21 mouse cellular contexts compared by ENCODE assay signal in genomic region chr14:51388222-51388621, GRCm38 (mm10). TPM values are rescaled to one million over a fixed set of nuclear protein-coding genes. Genes with fewer than 3 reads are reported as not detected.
A peak's percentile ranks its signal among the peaks of the same experiment; 100 is the strongest.
DNase-seq lines count a peak whose midpoint lies in the region; ATAC-seq and TF ChIP-seq lines count a peak whose summit lies in the region.
"Had no signal": no experiment of that assay in that cellular context is flagged by ENCODE, and none has a peak within 500 bp of the region (broad histone marks: within the 10 kb centered on the region; RNA-seq: fewer than 3 reads in every experiment).

No protein-coding gene starts in this region.

- H3K36me3 ChIP-seq in hindbrain, embryonic 10.5 days, result no peaks in the 10 kb centered on the region
- H3K36me3 ChIP-seq in hindbrain, embryonic 13.5 days, result no peaks in the 10 kb centered on the region
- H3K36me3 ChIP-seq in midbrain, embryonic 12.5 days, result no peaks in the 10 kb centered on the region
- no peaks in the 10 kb centered on the region for H3K36me3 ChIP-seq in midbrain, postnatal 0 days (ENCODE audit: insufficient read depth, low read length)
- H3K36me3 ChIP-seq in embryonic facial prominence, embryonic 10.5 days (replicated peaks), result no peaks in the 10 kb centered on the region
- no peaks in the 10 kb centered on the region for H3K36me3 ChIP-seq in splenic B cell, adult 2 months (ENCODE audit: control insufficient read depth, insufficient read depth, low read length, poor library complexity, severe bottlenecking)
- H3K36me3 ChIP-seq: embryonic facial prominence, embryonic 13.5 days; heart, embryonic 10.5 days; neural tube, embryonic 13.5 days had no signal

- no peak overlapping the region for H3K4me3 ChIP-seq in hindbrain, embryonic 10.5 days
- no peak overlapping the region for H3K4me3 ChIP-seq in hindbrain, embryonic 13.5 days
- no peak overlapping the region for H3K4me3 ChIP-seq in midbrain, embryonic 12.5 days
- H3K4me3 ChIP-seq in midbrain, postnatal 0 days (ENCODE audit: low read depth, low read length), result no peak overlapping the region
- H3K4me3 ChIP-seq in embryonic facial prominence, embryonic 10.5 days, result no peak overlapping the region
- H3K4me3 ChIP-seq in layer of hippocampus, adult 2 months, result no peak overlapping the region
- H3K4me3 ChIP-seq: embryonic facial prominence, embryonic 13.5 days; forebrain, embryonic 13.5 days; gastrocnemius, adult 2 months; heart, embryonic 10.5 days; neural tube, embryonic 13.5 days had no signal

- no peak overlapping the region for H3K4me2 ChIP-seq in hindbrain, embryonic 13.5 days
- H3K4me2 ChIP-seq in midbrain, embryonic 12.5 days (replicated peaks), result no peak overlapping the region
- no peak overlapping the region for H3K4me2 ChIP-seq in midbrain, postnatal 0 days (ENCODE audit: low read depth, low read length, poor library complexity, severe bottlenecking)
- H3K4me2 ChIP-seq: embryonic facial prominence, embryonic 13.5 days; forebrain, embryonic 13.5 days; neural tube, embryonic 13.5 days had no signal

- no peak overlapping the region for H3K9ac ChIP-seq in hindbrain, embryonic 13.5 days
- no peak overlapping the region for H3K9ac ChIP-seq in midbrain, embryonic 12.5 days (replicated peaks)
- H3K9ac ChIP-seq in midbrain, postnatal 0 days (replicated peaks; ENCODE audit: low read length, poor library complexity, severe bottlenecking), result no peak overlapping the region
- H3K9ac ChIP-seq: embryonic facial prominence, embryonic 13.5 days; forebrain, embryonic 13.5 days; neural tube, embryonic 13.5 days had no signal

- H3K27ac ChIP-seq in hindbrain, embryonic 10.5 days, result no peak overlapping the region
- no peak overlapping the region for H3K27ac ChIP-seq in hindbrain, embryonic 13.5 days
- H3K27ac ChIP-seq in midbrain, embryonic 12.5 days (replicated peaks), result no peak overlapping the region
- H3K27ac ChIP-seq in midbrain, postnatal 0 days (ENCODE audit: low read depth, low read length), result no peak overlapping the region
- H3K27ac ChIP-seq in embryonic facial prominence, embryonic 10.5 days (replicated peaks), result no peak overlapping the region
- H3K27ac ChIP-seq in layer of hippocampus, adult 2 months, result no peak overlapping the region
- H3K27ac ChIP-seq: embryonic facial prominence, embryonic 13.5 days; forebrain, embryonic 13.5 days; gastrocnemius, adult 2 months; heart, embryonic 10.5 days; macrophage; neural tube, embryonic 13.5 days had no signal

- H3K4me1 ChIP-seq in hindbrain, embryonic 10.5 days (replicated peaks), result no peaks in the 10 kb centered on the region
- no peaks in the 10 kb centered on the region for H3K4me1 ChIP-seq in hindbrain, embryonic 13.5 days (replicated peaks)
- no peaks in the 10 kb centered on the region for H3K4me1 ChIP-seq in midbrain, embryonic 12.5 days
- no peaks in the 10 kb centered on the region for H3K4me1 ChIP-seq in midbrain, postnatal 0 days (ENCODE audit: insufficient read depth, low read length)
- no peaks in the 10 kb centered on the region for H3K4me1 ChIP-seq in embryonic facial prominence, embryonic 10.5 days
- H3K4me1 ChIP-seq: embryonic facial prominence, embryonic 13.5 days; forebrain, embryonic 13.5 days; heart, embryonic 10.5 days; neural tube, embryonic 13.5 days had no signal

- H3K9me3 ChIP-seq in hindbrain, embryonic 10.5 days, result peaks cover 21% of the 10 kb centered on the region
- peaks cover 15% of the 10 kb centered on the region for H3K9me3 ChIP-seq in hindbrain, embryonic 13.5 days
- peaks cover 19% of the 10 kb centered on the region for H3K9me3 ChIP-seq in midbrain, embryonic 12.5 days
- no peaks in the 10 kb centered on the region for H3K9me3 ChIP-seq in midbrain, postnatal 0 days (ENCODE audit: low read length)
- H3K9me3 ChIP-seq in embryonic facial prominence, embryonic 10.5 days, result peaks cover 19% of the 10 kb centered on the region

- WGBS in hindbrain, embryonic 10.5 days, result 96% methylated on average over 9 of the region's 9 CpGs
- WGBS in hindbrain, embryonic 13.5 days, result 97% methylated on average over 9 of the region's 9 CpGs
- WGBS in midbrain, embryonic 12.5 days, result 97% methylated on average over 9 of the region's 9 CpGs
- WGBS in midbrain, postnatal 0 days, result 97% methylated on average over 9 of the region's 9 CpGs
- 94% methylated on average over 9 of the region's 9 CpGs for WGBS in embryonic facial prominence, embryonic 10.5 days

- TF ChIP-seq CTCF in midbrain, postnatal 0 days (IDR thresholded peaks at IDR 0.05), result no peak
- TF ChIP-seq CTCF in layer of hippocampus, adult 2 months (conservative IDR thresholded peaks at IDR 0.05), result no peak

- no peaks in the 10 kb centered on the region for H3K27me3 ChIP-seq in hindbrain, embryonic 10.5 days (ENCODE audit: insufficient read depth, poor library complexity, severe bottlenecking)
- H3K27me3 ChIP-seq in hindbrain, embryonic 13.5 days, result no peaks in the 10 kb centered on the region
- H3K27me3 ChIP-seq in midbrain, embryonic 12.5 days, result no peaks in the 10 kb centered on the region
- no peaks in the 10 kb centered on the region for H3K27me3 ChIP-seq in midbrain, postnatal 0 days (ENCODE audit: insufficient read depth, low read length)
- no peaks in the 10 kb centered on the region for H3K27me3 ChIP-seq in embryonic facial prominence, embryonic 10.5 days (replicated peaks; ENCODE audit: low read depth, poor library complexity, severe bottlenecking)
- H3K27me3 ChIP-seq in splenic B cell, adult 2 months (ENCODE audit: control insufficient read depth, insufficient read depth, low read length, poor library complexity, severe bottlenecking), result no peaks in the 10 kb centered on the region
- H3K27me3 ChIP-seq: embryonic facial prominence, embryonic 13.5 days; forebrain, embryonic 13.5 days; neural tube, embryonic 13.5 days had no signal

- peak; percentile 31 for DNase-seq in hindbrain, embryonic 10.5 days (ENCODE audit: low spot score)
- no peak for DNase-seq in midbrain, postnatal 0 days (ENCODE audit: low spot score)
- peak; percentile 25 for DNase-seq in embryonic facial prominence, embryonic 10.5 days (ENCODE audit: low spot score)
- DNase-seq in splenic B cell, adult 2 months (ENCODE audit: low read depth, low spot score), result peak; percentile 2
- DNase-seq in adrenal gland, postnatal 25 days, result no peak
- no peak for DNase-seq in layer of hippocampus, adult 2 months (ENCODE audit: low spot score in 2 of 2)
- DNase-seq: cerebellum, adult 2 months; gastrocnemius, adult 2 months; kidney, adult 18-20 months; liver; lung, adult 2 months; thymus, adult 18-20 months had no signal

- ATAC-seq in hindbrain, embryonic 13.5 days (ENCODE audit: low FRiP score), result no peak
- ATAC-seq in midbrain, embryonic 12.5 days (ENCODE audit: low FRiP score, low read depth), result 0 out of 2 replicates have a peak, but pooled peaks have one; percentile 13
- no peak for ATAC-seq in midbrain, postnatal 0 days (ENCODE audit: low FRiP score)
- ATAC-seq: forebrain, embryonic 13.5 days had no signal

RNA-seq across cellular contexts. Expression of gene Vmn2r88, which starts 22.4 kb away (rescaled TPM):
- polyA plus RNA-seq in hindbrain, embryonic 10.5 days (2016; fragmentation: Nextera tagmentation; extraction: Ambion mirVana), result not detected in 2 replicates
- polyA plus RNA-seq in hindbrain, embryonic 13.5 days (2015; fragmentation: Nextera tagmentation; extraction: Ambion mirVana), result not detected in 2 replicates
- not detected in 2 replicates for polyA plus RNA-seq in midbrain, embryonic 12.5 days (2016; fragmentation: Nextera tagmentation; extraction: Ambion mirVana)
- not detected in 2 replicates for total RNA-seq in midbrain, postnatal 0 days (2014; rRNA removed)
- not detected in 2 replicates for polyA plus RNA-seq in midbrain, postnatal 0 days (2015; fragmentation: Nextera tagmentation; extraction: Ambion mirVana)
- polyA plus RNA-seq in embryonic facial prominence, embryonic 10.5 days (2016; fragmentation: Nextera tagmentation; extraction: Ambion mirVana), result not detected in 2 replicates
- not detected in 2 replicates for total RNA-seq in adrenal gland, postnatal 25 days (2021)
- total RNA-seq in layer of hippocampus, adult 2 months (2021), result not detected
- total RNA-seq: gastrocnemius, adult 2 months; heart, postnatal 25 days had no signal
- polyA plus RNA-seq: C2C12; cerebellum, adult 2 months; embryonic facial prominence, embryonic 13.5 days; forebrain, embryonic 13.5 days; heart, embryonic 10.5 days; lung, adult 2 months; macrophage; neural tube, embryonic 13.5 days had no signal

RNA-seq across cellular contexts. Expression of gene Gm7247, which starts 26.7 kb away (rescaled TPM):
- not detected in 2 replicates for polyA plus RNA-seq in hindbrain, embryonic 10.5 days (2016; fragmentation: Nextera tagmentation; extraction: Ambion mirVana)
- polyA plus RNA-seq in hindbrain, embryonic 13.5 days (2015; fragmentation: Nextera tagmentation; extraction: Ambion mirVana), result not detected in 2 replicates
- not detected in 2 replicates for polyA plus RNA-seq in midbrain, embryonic 12.5 days (2016; fragmentation: Nextera tagmentation; extraction: Ambion mirVana)
- total RNA-seq in midbrain, postnatal 0 days (2014; rRNA removed), result not detected in 2 replicates
- not detected in 2 replicates for polyA plus RNA-seq in midbrain, postnatal 0 days (2015; fragmentation: Nextera tagmentation; extraction: Ambion mirVana)
- not detected in 2 replicates for polyA plus RNA-seq in embryonic facial prominence, embryonic 10.5 days (2016; fragmentation: Nextera tagmentation; extraction: Ambion mirVana)
- not detected in 2 replicates for total RNA-seq in adrenal gland, postnatal 25 days (2021)
- not detected for total RNA-seq in layer of hippocampus, adult 2 months (2021)
- total RNA-seq: gastrocnemius, adult 2 months; heart, postnatal 25 days had no signal
- polyA plus RNA-seq: C2C12; cerebellum, adult 2 months; embryonic facial prominence, embryonic 13.5 days; forebrain, embryonic 13.5 days; heart, embryonic 10.5 days; lung, adult 2 months; macrophage; neural tube, embryonic 13.5 days had no signal

Comparison
In these comparisons a context has a peak if more than half of its experiments do, and no peak if none do; other contexts are left out.
1. DNase-seq: peak in hindbrain, embryonic 10.5 days (single experiment), embryonic facial prominence, embryonic 10.5 days (single experiment) and splenic B cell, adult 2 months (single experiment); none in midbrain, postnatal 0 days (single experiment), adrenal gland, postnatal 25 days (single experiment) and layer of hippocampus, adult 2 months (0 of 2).